Mouse (Mus musculus) liver, adult (tissue): ENCODE measurements around the gene Trpv4.

ENCODE experiments used
- GATA4 ChIP-seq: IDR thresholded peaks from 2 replicates; pipeline ENCODE4 v1.6.1; 2014; ENCODE audit warnings: mild to moderate bottlenecking, low read length; ENCODE audit not compliant: insufficient replicate concordance

The Trpv4 gene

DNA sequence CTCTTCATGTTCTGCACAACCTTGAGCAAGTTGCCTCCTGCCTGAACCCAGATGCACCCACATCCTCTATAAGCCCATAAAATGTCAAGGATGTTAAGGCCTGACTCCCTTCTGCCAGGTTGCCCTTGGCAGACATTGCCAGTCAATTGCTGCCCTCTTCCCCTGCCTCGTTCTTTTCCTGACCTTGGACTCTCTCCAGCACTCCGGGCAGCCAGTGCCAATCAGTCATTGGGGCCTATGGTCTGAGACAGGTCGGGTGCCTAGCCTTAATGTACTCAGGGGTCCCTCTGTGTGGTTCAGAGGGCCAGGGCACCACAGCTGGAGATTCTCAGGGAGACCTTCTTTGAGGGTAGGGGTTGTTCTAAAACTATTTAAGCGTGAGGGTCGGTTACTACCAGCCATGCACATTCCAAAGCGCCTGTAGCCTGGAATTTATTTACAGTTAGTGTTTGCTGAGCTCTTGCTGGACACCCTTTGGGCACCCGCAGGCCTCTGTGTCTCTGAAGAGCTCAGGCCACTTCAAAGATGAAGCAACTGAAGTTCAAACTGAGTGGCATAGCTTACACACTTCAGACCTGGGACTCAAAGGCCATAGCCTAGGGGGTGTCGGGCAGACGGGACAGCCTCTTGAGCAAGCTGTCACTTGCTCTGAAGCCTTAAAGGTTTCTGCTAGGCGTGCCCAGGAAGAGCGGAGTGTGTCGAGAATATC lies 84.1 kb downstream of the Trpv4 start:
- no peak for TF ChIP-seq GATA4

DNA sequence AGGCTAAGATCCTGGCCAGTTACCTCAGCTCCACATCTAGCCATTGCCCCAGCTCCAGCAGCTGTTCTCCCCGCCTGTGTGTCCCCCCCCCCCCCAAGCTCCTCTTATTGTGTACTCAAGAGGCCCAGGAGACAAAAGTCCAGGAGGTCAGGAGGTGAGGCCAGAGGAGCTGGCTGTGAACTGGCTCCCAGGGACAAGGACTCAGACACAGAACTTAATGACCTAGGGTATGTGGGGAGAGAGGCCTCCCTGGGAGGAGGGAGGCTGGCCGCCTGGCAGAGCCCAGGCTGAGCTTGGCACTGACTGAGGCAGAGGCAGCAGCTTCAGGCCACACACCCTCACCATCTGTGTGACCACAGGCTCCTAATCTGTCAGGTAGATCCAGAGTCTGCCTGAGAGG lies 85.2 kb downstream of the Trpv4 start:
- no peak for TF ChIP-seq GATA4
